Mouse (Mus musculus) intestine, embryonic 14.5 days (tissue): ENCODE measurements around the gene Mettl14. TPM values are rescaled to one million over a fixed set of nuclear protein-coding genes. Genes with fewer than 3 reads are reported as not detected.

Experiments used
- ATAC-seq: fragments of 200-750 bp; cut with Nextera tagmentation; replicated peaks from 2 replicates; pipeline ENCODE4 v1.8.0; 2017; ENCODE audit warnings: low read depth, moderate number of reproducible peaks, moderate TSS enrichment, moderate library complexity; ENCODE audit not compliant: low FRiP score, low TSS enrichment
- DNase-seq: peaks from one replicate; pipeline ENCODE4 v3.0.0-alpha.2; 2018; ENCODE audit warnings: low spot score
- H3K27ac ChIP-seq: fragments of 300-500 bp; sonication (generic); 2 replicates; pipeline ENCODE4 v1.5.1; 2014; ENCODE audit warnings: low read depth, mild to moderate bottlenecking, control low read depth
- H3K27me3 ChIP-seq: fragments of 300-500 bp; sonication (generic); replicated peaks from 2 replicates; pipeline ENCODE4 v1.6.1; 2014; ENCODE audit warnings: low read length, control low read depth; ENCODE audit not compliant: control insufficient read depth, insufficient read depth
- H3K36me3 ChIP-seq: fragments of 300-500 bp; sonication (generic); 2 replicates; pipeline ENCODE4 v1.6.1; 2014; ENCODE audit warnings: low read length, control low read depth; ENCODE audit not compliant: control insufficient read depth, insufficient read depth
- H3K4me1 ChIP-seq: fragments of 300-500 bp; sonication (generic); replicated peaks from 2 replicates; pipeline ENCODE4 v1.6.1; 2014; ENCODE audit warnings: low read length, control low read depth, mixed read lengths; ENCODE audit not compliant: control insufficient read depth, insufficient read depth
- H3K4me2 ChIP-seq: fragments of 300-500 bp; sonication (generic); 2 replicates; pipeline ENCODE4 v1.6.1; 2014; ENCODE audit warnings: low read length
- H3K4me3 ChIP-seq: fragments of 300-500 bp; sonication (generic); 2 replicates; pipeline ENCODE4 v1.5.1; 2014; ENCODE audit warnings: low read depth, low read length, control low read depth, mixed read lengths
- H3K9ac ChIP-seq: fragments of 300-500 bp; sonication (generic); 2 replicates; pipeline ENCODE4 v1.6.1; 2014; ENCODE audit warnings: mild to moderate bottlenecking, low read length
- H3K9me3 ChIP-seq: fragments of 300-500 bp; sonication (generic); 2 replicates; pipeline ENCODE4 v1.6.1; 2016; ENCODE audit warnings: low read length, control low read depth; ENCODE audit not compliant: control insufficient read depth
- WGBS: fragments of 180-500 bp; shearing (Covaris S2); extraction: QIAGEN DNeasy Blood & Tissue Kit; methylation state at CpG from one replicate; pipeline ENCODE4 v1.1.7; 2014; 5-methylcytosine and 5-hydroxymethylcytosine counted together
- polyA plus RNA-seq: library from polyadenylated mRNA; unstranded; fragments of >200 nt; fragmentation: Nextera tagmentation; extraction: Ambion mirVana; gene quantifications from 2 replicates; pipeline ENCODE4 v1.2.1, GENCODE M21; 2014

The Mettl14 gene
- polyA plus RNA-seq, 1 experiment from 2014 or later = 20.6 TPM

DNA sequence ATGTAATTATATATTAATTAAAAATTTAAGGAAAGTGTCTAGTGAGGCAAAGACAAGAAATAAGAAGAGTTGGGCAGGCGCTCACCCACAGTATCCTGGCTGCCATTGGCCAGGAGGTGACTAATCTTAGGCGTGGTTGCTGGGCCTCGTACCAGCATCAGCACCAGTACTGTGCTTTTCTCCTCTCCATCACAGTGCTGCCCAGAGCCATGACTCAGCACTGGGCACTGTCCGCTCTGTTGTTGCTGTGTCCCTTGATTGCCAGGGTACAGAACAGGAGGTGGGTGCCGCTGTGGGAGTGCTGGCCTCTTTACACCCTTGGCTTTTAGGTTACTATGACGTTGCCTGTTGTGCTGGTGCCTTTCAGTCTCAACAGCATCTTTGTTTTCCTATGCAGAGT is 64.3 kb downstream of the Mettl14 start:
- Histone ChIP-seq H3K9ac (no peak overlapping the region), H3K27ac (no peak overlapping the region), H3K4me3 (no peak overlapping the region), H3K27me3 (no peaks in the 10 kb centered on the region), H3K9me3 (no peaks in the 10 kb centered on the region), H3K36me3 (peaks cover 10% of the 10 kb centered on the region; the same call in 1 of the 2 replicates), H3K4me2 (no peak overlapping the region), H3K4me1 (peaks cover 27% of the 10 kb centered on the region)
- WGBS = 88% methylated on average over 6 of the region's 6 CpGs
- ATAC-seq (peak; percentile 7; the same call in 1 of the 2 replicates), DNase-seq (no peak)

DNA sequence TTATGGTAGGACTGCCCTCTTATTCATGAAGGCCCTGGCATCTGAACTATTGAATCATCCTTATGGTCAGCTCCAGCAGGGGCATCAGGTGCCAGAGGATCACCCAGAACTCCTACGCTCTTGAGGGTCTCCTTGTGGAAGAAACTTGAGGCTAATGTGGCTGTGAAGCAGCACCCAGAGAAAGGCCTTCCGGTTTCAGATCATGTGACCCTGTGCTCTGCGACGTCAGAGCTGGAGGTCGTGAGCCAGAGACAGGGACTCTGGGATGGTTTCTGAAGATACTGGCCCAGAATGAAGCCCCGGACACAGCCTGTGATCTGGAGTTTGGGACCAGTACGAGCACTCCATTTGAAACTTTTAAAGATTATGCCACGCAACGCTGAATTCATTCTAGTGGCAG is 65.6 kb downstream of the Mettl14 start:
- Histone ChIP-seq H3K9ac (no peak overlapping the region), H3K27me3 (no peaks in the 10 kb centered on the region), H3K4me1 (peaks cover 20% of the 10 kb centered on the region), H3K4me3 (no peak overlapping the region), H3K4me2 (no peak overlapping the region), H3K36me3 (peaks cover 10% of the 10 kb centered on the region; the same call in 1 of the 2 replicates), H3K27ac (no peak overlapping the region), H3K9me3 (no peaks in the 10 kb centered on the region)
- ATAC-seq (no peak), DNase-seq (no peak)
- WGBS = 81% methylated on average over 9 of the region's 9 CpGs

Other genes starting within 250 kb of the Mettl14 start
- 56.2 and 61.7 TPM in 2 replicates for gene Synpo2, start 150.0 kb downstream of the Mettl14 start, polyA plus RNA-seq
- gene Sec24d, start 118.7 kb downstream of the Mettl14 start, polyA plus RNA-seq = 88.0 and 98.2 TPM in 2 replicates
- gene Prss12, start 60.8 kb upstream of the Mettl14 start, polyA plus RNA-seq = 4.2 and 4.4 TPM in 2 replicates